Mouse (Mus musculus): ENCODE measurements around the gene E130116L18Rik.

GRCm38 (mm10) chr5:25211872-25212271, 11.1 kb downstream of the E130116L18Rik start:
- TF ChIP-seq CTCF (IDR thresholded peaks at IDR 0.05) (no peak), EP300 (IDR thresholded peaks at IDR 0.05) (no peak)

All from lung, postnatal 0 days (tissue).